Mouse (Mus musculus) C2C12 (cell line): ENCODE data around the gene Ssbp2.

ENCODE experiments used
- CEBPB ChIP-seq: IDR thresholded peaks from one replicate; pipeline ENCODE4 v1.6.1; 2011; ENCODE audit warnings: low read depth, mild to moderate bottlenecking, control low read depth, moderate library complexity
- CTCF ChIP-seq: IDR thresholded peaks from one replicate; pipeline ENCODE4 v1.5.1; 2011; ENCODE audit not compliant: control insufficient read depth, insufficient read depth, insufficient read length
- FOSL1 ChIP-seq: IDR thresholded peaks from one replicate; pipeline ENCODE4 v1.8.0; 2011; ENCODE audit warnings: mild to moderate bottlenecking, low read length; ENCODE audit not compliant: poor library complexity, insufficient read depth, severe bottlenecking
- MAX ChIP-seq: IDR thresholded peaks from one replicate; pipeline ENCODE4 v1.6.1; 2011; ENCODE audit warnings: mild to moderate bottlenecking, control low read depth
- MYOD1 ChIP-seq: IDR thresholded peaks from one replicate; pipeline ENCODE4 v1.6.1; 2011; ENCODE audit warnings: low read depth; ENCODE audit not compliant: control insufficient read depth, insufficient read length
- MYOG ChIP-seq: IDR thresholded peaks from one replicate; pipeline ENCODE4 v1.6.1; 2011; ENCODE audit not compliant: control insufficient read depth, insufficient read length; ENCODE audit errors: extremely low read depth
- USF1 ChIP-seq: IDR thresholded peaks from one replicate; pipeline ENCODE4 v1.6.1; 2011; ENCODE audit warnings: low read depth, mild to moderate bottlenecking, control low read depth, moderate library complexity

DNA sequence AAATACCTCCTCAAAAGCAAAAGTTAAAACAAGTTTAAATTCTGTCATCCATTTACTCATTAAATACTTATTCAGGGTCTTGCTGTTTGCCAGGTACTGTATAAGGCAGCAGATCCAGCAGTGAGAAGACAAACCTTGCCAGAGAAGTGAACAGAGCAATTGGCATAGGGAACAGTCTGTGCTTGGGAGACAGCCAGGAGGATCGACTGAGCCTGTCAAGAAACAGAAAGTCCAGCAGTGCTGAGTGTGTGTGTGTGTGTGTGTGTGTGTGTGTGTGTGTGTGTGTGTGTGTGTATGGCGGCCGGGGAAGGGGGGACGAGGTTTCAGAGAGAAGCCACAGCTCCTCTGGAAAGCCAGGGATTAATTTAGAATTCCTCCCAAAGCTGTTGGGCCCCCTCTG, 17.9 kb downstream of the Ssbp2 start:
- no peak for TF ChIP-seq CTCF
- TF ChIP-seq MAX: no peak
- TF ChIP-seq MYOD1: no peak
- TF ChIP-seq MYOG: no peak
- TF ChIP-seq USF1: no peak
- TF ChIP-seq FOSL1: no peak
- TF ChIP-seq CEBPB: no peak
